ENCODE assay signal across 16 mouse cellular contexts in the genomic region with DNA sequence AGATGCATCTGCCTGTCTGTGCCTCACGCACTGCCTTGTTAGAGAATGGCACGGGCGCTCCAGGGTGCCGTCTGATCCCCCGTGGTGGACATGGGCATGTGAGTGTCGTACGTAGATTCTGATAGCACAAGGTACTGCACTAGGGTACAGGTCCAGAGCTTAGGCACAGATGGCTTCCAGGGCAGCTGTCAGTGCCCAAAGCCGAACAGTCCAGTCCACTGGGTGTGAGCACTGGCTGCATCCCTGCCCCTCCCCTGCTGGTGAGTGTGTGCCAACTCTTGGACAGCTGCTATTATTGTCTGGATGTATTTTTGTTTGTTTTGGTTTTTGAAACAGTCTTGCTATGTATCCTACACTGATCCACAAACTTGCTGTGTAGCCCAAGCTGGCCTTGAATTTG.
DNase-seq lines count a peak whose midpoint lies in the region; ATAC-seq and TF ChIP-seq lines count a peak whose summit lies in the region.
"Had no signal": no experiment of that assay in that cellular context is flagged by ENCODE, and none has a peak within 500 bp of the region (broad histone marks: within the 10 kb centered on the region; RNA-seq: fewer than 3 reads in every experiment).

No protein-coding gene starts in this region.

- no peaks in the 10 kb centered on the region for H3K9me3 ChIP-seq in hindbrain, postnatal 0 days (ENCODE audit: low read length)
- H3K9me3 ChIP-seq in hindbrain, embryonic 16.5 days (ENCODE audit: control insufficient read depth, low read length) = no peaks in the 10 kb centered on the region
- H3K9me3 ChIP-seq in midbrain, postnatal 0 days (ENCODE audit: low read length) = no peaks in the 10 kb centered on the region
- H3K9me3 ChIP-seq in midbrain, embryonic 14.5 days (ENCODE audit: control insufficient read depth, low read length) = no peaks in the 10 kb centered on the region
- H3K9me3 ChIP-seq: forebrain, embryonic 12.5 days; neural tube, embryonic 15.5 days had no signal

- peak; percentile 60; the same call in 1 of the 2 replicates for ATAC-seq in hindbrain, postnatal 0 days
- no peak for ATAC-seq in hindbrain, embryonic 16.5 days
- no peak for ATAC-seq in midbrain, postnatal 0 days (ENCODE audit: low FRiP score)
- no peak for ATAC-seq in midbrain, embryonic 14.5 days (ENCODE audit: low FRiP score, low TSS enrichment)
- ATAC-seq: inflammation-experienced regulatory T-cells, adult 6 months had no signal

- peaks cover 21% of the 10 kb centered on the region for H3K4me1 ChIP-seq in hindbrain, postnatal 0 days (ENCODE audit: insufficient read depth, low read length)
- H3K4me1 ChIP-seq in hindbrain, embryonic 16.5 days (ENCODE audit: control insufficient read depth, insufficient read depth, low read depth, low read length) = peaks cover 19% of the 10 kb centered on the region
- no peaks in the 10 kb centered on the region for H3K4me1 ChIP-seq in midbrain, postnatal 0 days (ENCODE audit: insufficient read depth, low read length)
- 0 out of 2 replicates have a peak, but pooled peaks cover 3% of the 10 kb centered on the region for H3K4me1 ChIP-seq in midbrain, embryonic 14.5 days (ENCODE audit: control insufficient read depth, insufficient read depth, low read length)

- no peak overlapping the region for H3K4me2 ChIP-seq in hindbrain, postnatal 0 days (ENCODE audit: low read depth, low read length)
- no peak overlapping the region for H3K4me2 ChIP-seq in hindbrain, embryonic 16.5 days (ENCODE audit: low read length)
- no peak overlapping the region for H3K4me2 ChIP-seq in midbrain, postnatal 0 days (ENCODE audit: low read depth, low read length, poor library complexity, severe bottlenecking)
- no peak overlapping the region for H3K4me2 ChIP-seq in midbrain, embryonic 14.5 days (ENCODE audit: low read length)
- H3K4me2 ChIP-seq: forebrain, embryonic 12.5 days; liver, embryonic 11.5 days; lung, embryonic 14.5 days; midbrain, embryonic 11.5 days; neural tube, embryonic 15.5 days had no signal

- H3K27me3 ChIP-seq in hindbrain, postnatal 0 days (ENCODE audit: insufficient read depth, low read length) = no peaks in the 10 kb centered on the region
- no peaks in the 10 kb centered on the region for H3K27me3 ChIP-seq in hindbrain, embryonic 16.5 days (replicated peaks; ENCODE audit: control insufficient read depth, insufficient read depth, low read length)
- no peaks in the 10 kb centered on the region for H3K27me3 ChIP-seq in midbrain, postnatal 0 days (ENCODE audit: insufficient read depth, low read length)
- no peaks in the 10 kb centered on the region for H3K27me3 ChIP-seq in midbrain, embryonic 14.5 days (ENCODE audit: control insufficient read depth, insufficient read depth, low read length)
- H3K27me3 ChIP-seq: forebrain, embryonic 12.5 days; neural tube, embryonic 15.5 days had no signal

- H3K36me3 ChIP-seq in hindbrain, postnatal 0 days (ENCODE audit: insufficient read depth, low read length) = no peaks in the 10 kb centered on the region
- no peaks in the 10 kb centered on the region for H3K36me3 ChIP-seq in hindbrain, embryonic 16.5 days (ENCODE audit: control insufficient read depth, insufficient read depth, low read length)
- H3K36me3 ChIP-seq in midbrain, postnatal 0 days (ENCODE audit: insufficient read depth, low read length) = peaks cover 19% of the 10 kb centered on the region; the same call in 1 of the 2 replicates
- H3K36me3 ChIP-seq in midbrain, embryonic 14.5 days (ENCODE audit: control insufficient read depth, insufficient read depth, low read length) = peaks cover 8% of the 10 kb centered on the region; the same call in 1 of the 2 replicates

- 56% methylated on average over 8 of the region's 8 CpGs for WGBS in hindbrain, postnatal 0 days
- 77% methylated on average over 8 of the region's 8 CpGs for WGBS in hindbrain, embryonic 16.5 days
- 84% methylated on average over 8 of the region's 8 CpGs for WGBS in midbrain, postnatal 0 days
- 89% methylated on average over 8 of the region's 8 CpGs for WGBS in midbrain, embryonic 14.5 days

- no peak overlapping the region for H3K9ac ChIP-seq in hindbrain, postnatal 0 days (replicated peaks; ENCODE audit: low read length)
- no peak overlapping the region for H3K9ac ChIP-seq in hindbrain, embryonic 16.5 days (ENCODE audit: low read depth, low read length)
- no peak overlapping the region for H3K9ac ChIP-seq in midbrain, postnatal 0 days (replicated peaks; ENCODE audit: low read length, poor library complexity, severe bottlenecking)
- no peak overlapping the region for H3K9ac ChIP-seq in midbrain, embryonic 14.5 days (replicated peaks; ENCODE audit: low read length)
- H3K9ac ChIP-seq: forebrain, embryonic 12.5 days; lung, embryonic 14.5 days; neural tube, embryonic 15.5 days had no signal

- H3K27ac ChIP-seq in hindbrain, postnatal 0 days = no peak overlapping the region
- H3K27ac ChIP-seq in hindbrain, embryonic 16.5 days (ENCODE audit: low read depth, low read length) = no peak overlapping the region
- H3K27ac ChIP-seq in midbrain, postnatal 0 days (ENCODE audit: low read depth, low read length) = no peak overlapping the region
- H3K27ac ChIP-seq in midbrain, embryonic 14.5 days (replicated peaks; ENCODE audit: low read depth, low read length) = no peak overlapping the region
- H3K27ac ChIP-seq: forebrain, embryonic 12.5 days; neural tube, embryonic 15.5 days had no signal

- TF ChIP-seq CTCF in hindbrain, postnatal 0 days (IDR thresholded peaks at IDR 0.05; ENCODE audit: low read depth) = peak; percentile 29
- no peak for TF ChIP-seq CTCF in midbrain, postnatal 0 days (IDR thresholded peaks at IDR 0.05)

- peak; percentile 11 for DNase-seq in adrenal gland, adult 2 months
- no peak for DNase-seq in adrenal gland, adult (ENCODE audit: inconsistent age in 2 of 2, low spot score in 1 of 2)
- DNase-seq in hindbrain, postnatal 0 days (ENCODE audit: low spot score) = no peak
- peak; percentile 35 for DNase-seq in midbrain, postnatal 0 days (ENCODE audit: low spot score)
- no peak for DNase-seq in midbrain, embryonic 14.5 days
- peak; percentile 43 for DNase-seq in lung, postnatal 25 days (ENCODE audit: low spot score)
- DNase-seq in kidney, postnatal 4 days = no peak
- DNase-seq: cerebellum, adult 9-10 months; lung, embryonic 14.5 days; right cerebral cortex, adult 18-20 months had no signal

- H3K4me3 ChIP-seq in hindbrain, postnatal 0 days (ENCODE audit: low read length) = no peak overlapping the region
- no peak overlapping the region for H3K4me3 ChIP-seq in hindbrain, embryonic 16.5 days (ENCODE audit: low read length)
- no peak overlapping the region for H3K4me3 ChIP-seq in midbrain, postnatal 0 days (ENCODE audit: low read depth, low read length)
- no peak overlapping the region for H3K4me3 ChIP-seq in midbrain, embryonic 14.5 days (replicated peaks; ENCODE audit: low read depth, low read length)
- H3K4me3 ChIP-seq: forebrain, embryonic 12.5 days; neural tube, embryonic 15.5 days had no signal

Comparison
In these comparisons a context has a peak if more than half of its experiments do, and no peak if none do; other contexts are left out.
1. DNase-seq: peak in adrenal gland, adult 2 months (single experiment), midbrain, postnatal 0 days (single experiment) and lung, postnatal 25 days (single experiment); none in adrenal gland, adult (0 of 2), hindbrain, postnatal 0 days (single experiment), midbrain, embryonic 14.5 days (single experiment) and kidney, postnatal 4 days (0 of 2).